ENCODE assay signal across 8 mouse cellular contexts in genomic region chr2:44926167-44926682, GRCm38 (mm10). TPM values are rescaled to one million over a fixed set of nuclear protein-coding genes. Genes with fewer than 3 reads are reported as not detected.
DNase-seq lines count a peak whose midpoint lies in the region; ATAC-seq and TF ChIP-seq lines count a peak whose summit lies in the region.

No protein-coding gene starts in this region.

- 1% methylated on average over 17 of the region's 17 CpGs for WGBS in embryonic facial prominence, embryonic 15.5 days
- 1% methylated on average over 17 of the region's 17 CpGs for WGBS in limb, embryonic 10.5 days
- 1% methylated on average over 17 of the region's 17 CpGs for WGBS in neural tube, embryonic 12.5 days

- H3K27ac ChIP-seq in testis, adult 2 months (ENCODE audit: control insufficient read depth, insufficient read depth, low read depth, low read length), result peak overlapping the region; percentile 98
- peak overlapping the region; percentile 96 for H3K27ac ChIP-seq in embryonic facial prominence, embryonic 15.5 days (replicated peaks)
- peak overlapping the region; percentile 97 for H3K27ac ChIP-seq in limb, embryonic 10.5 days
- peak overlapping the region; percentile 67; the same call in 1 of the 2 replicates for H3K27ac ChIP-seq in neural tube, embryonic 12.5 days

- no peaks in the 10 kb centered on the region for H3K27me3 ChIP-seq in testis, adult 2 months (ENCODE audit: control insufficient read depth, insufficient read depth, low read length)
- no peaks in the 10 kb centered on the region for H3K27me3 ChIP-seq in embryonic facial prominence, embryonic 15.5 days
- no peaks in the 10 kb centered on the region for H3K27me3 ChIP-seq in limb, embryonic 10.5 days (ENCODE audit: low read depth, poor library complexity, severe bottlenecking)
- no peaks in the 10 kb centered on the region for H3K27me3 ChIP-seq in neural tube, embryonic 12.5 days (replicated peaks)

- peak overlapping the region; percentile 100 for H3K4me3 ChIP-seq in testis, adult 2 months (ENCODE audit: control insufficient read depth, low read depth, low read length)
- peak overlapping the region; percentile 84 for H3K4me3 ChIP-seq in embryonic facial prominence, embryonic 15.5 days (replicated peaks)
- H3K4me3 ChIP-seq in limb, embryonic 10.5 days, result peak overlapping the region; percentile 80
- H3K4me3 ChIP-seq in neural tube, embryonic 12.5 days, result peak overlapping the region; percentile 53

- TF ChIP-seq CTCF in testis, adult 2 months (IDR thresholded peaks at IDR 0.05; ENCODE audit: control insufficient read depth, insufficient read depth, insufficient replicate concordance, low read depth, low read length), result no peak

- no peak for DNase-seq in testis, postnatal 10 days (ENCODE audit: low spot score)
- no peak for DNase-seq in limb, embryonic 10.5 days (ENCODE audit: low spot score)
- DNase-seq in thymus, postnatal 4 days, result no peak
- no peak for DNase-seq in cerebellum, postnatal 36 days
- DNase-seq in layer of hippocampus, adult 18-20 months (ENCODE audit: low spot score in 2 of 2), result no peak

- peak overlapping the region; percentile 85 for H3K9ac ChIP-seq in embryonic facial prominence, embryonic 15.5 days
- peak overlapping the region; percentile 65 for H3K9ac ChIP-seq in neural tube, embryonic 12.5 days

- H3K4me2 ChIP-seq in embryonic facial prominence, embryonic 15.5 days (replicated peaks), result peak overlapping the region; percentile 64
- peak overlapping the region; percentile 63 for H3K4me2 ChIP-seq in neural tube, embryonic 12.5 days (replicated peaks)

- no peaks in the 10 kb centered on the region for H3K36me3 ChIP-seq in testis, adult 2 months (ENCODE audit: control insufficient read depth, insufficient read depth, low read length)
- no peaks in the 10 kb centered on the region for H3K36me3 ChIP-seq in embryonic facial prominence, embryonic 15.5 days
- no peaks in the 10 kb centered on the region for H3K36me3 ChIP-seq in limb, embryonic 10.5 days
- H3K36me3 ChIP-seq in neural tube, embryonic 12.5 days, result no peaks in the 10 kb centered on the region

- no peak for ATAC-seq in embryonic facial prominence, embryonic 15.5 days (ENCODE audit: insufficient number of reproducible peaks, low FRiP score, low TSS enrichment, low read depth)
- 0 out of 2 replicates have a peak, but pooled peaks have one; percentile 0 for ATAC-seq in neural tube, embryonic 12.5 days (ENCODE audit: low FRiP score, low read depth)

- peaks cover 5% of the 10 kb centered on the region; the same call in 1 of the 2 replicates for H3K4me1 ChIP-seq in testis, adult 2 months (ENCODE audit: control insufficient read depth, insufficient read depth, low read length)
- peaks cover 3% of the 10 kb centered on the region; the same call in 1 of the 2 replicates for H3K4me1 ChIP-seq in embryonic facial prominence, embryonic 15.5 days
- H3K4me1 ChIP-seq in limb, embryonic 10.5 days, result peaks cover 17% of the 10 kb centered on the region
- no peaks in the 10 kb centered on the region; the same call in 1 of the 2 replicates for H3K4me1 ChIP-seq in neural tube, embryonic 12.5 days

- no peak for TF ChIP-seq POLR2A in testis, adult 2 months (IDR thresholded peaks at IDR 0.05; ENCODE audit: control insufficient read depth, low read depth, low read length)

- H3K9me3 ChIP-seq in embryonic facial prominence, embryonic 15.5 days (replicated peaks), result no peaks in the 10 kb centered on the region
- no peaks in the 10 kb centered on the region for H3K9me3 ChIP-seq in limb, embryonic 10.5 days (replicated peaks)
- H3K9me3 ChIP-seq in neural tube, embryonic 12.5 days, result no peaks in the 10 kb centered on the region

RNA-seq across cellular contexts. Expression of gene Gtdc1, which starts 1.2 kb away (rescaled TPM):
- 14.3 and 15.5 TPM in 2 replicates for polyA plus RNA-seq in testis, adult 2 months (2012; rRNA removed)
- 14.1 and 14.9 TPM in 2 replicates for polyA plus RNA-seq in embryonic facial prominence, embryonic 15.5 days (2015; fragmentation: Nextera tagmentation; extraction: Ambion mirVana)
- polyA plus RNA-seq in limb, embryonic 10.5 days (2016; fragmentation: Nextera tagmentation; extraction: Ambion mirVana), result 7.6 and 9.8 TPM in 2 replicates
- polyA plus RNA-seq in neural tube, embryonic 12.5 days (2016; fragmentation: Nextera tagmentation; extraction: Ambion mirVana), result 12.8 and 13.9 TPM in 2 replicates
- 10 to 100 TPM; 69.7 to 71.4 TPM for total RNA-seq in layer of hippocampus, adult 18-20 months (2021)
